Mouse (Mus musculus) forebrain, embryonic 16.5 days (tissue): ENCODE results near the gene Zfp57. TPM values are rescaled to one million over a fixed set of nuclear protein-coding genes. Genes with fewer than 3 reads are reported as not detected.

ENCODE experiments used
- ATAC-seq: fragments of 200-750 bp; cut with Nextera tagmentation; 2 replicates; pipeline ENCODE4 v1.8.0; 2017; ENCODE audit warnings: mild to moderate bottlenecking, moderate library complexity
- H3K27ac ChIP-seq: fragments of 300-500 bp; sonication (generic); 2 replicates; pipeline ENCODE4 v1.5.1; 2014; ENCODE audit warnings: low read length, control low read depth
- H3K27me3 ChIP-seq: fragments of 300-500 bp; sonication (generic); replicated peaks from 2 replicates; pipeline ENCODE4 v1.6.1; 2014; ENCODE audit warnings: low read length; ENCODE audit not compliant: control insufficient read depth, insufficient read depth
- H3K36me3 ChIP-seq: fragments of 300-500 bp; sonication (generic); 2 replicates; pipeline ENCODE4 v1.6.1; 2014; ENCODE audit not compliant: control insufficient read depth, insufficient read depth
- H3K4me1 ChIP-seq: fragments of 300-500 bp; sonication (generic); replicated peaks from 2 replicates; pipeline ENCODE4 v1.6.1; 2014; ENCODE audit warnings: low read length; ENCODE audit not compliant: control insufficient read depth, insufficient read depth
- H3K4me2 ChIP-seq: fragments of 300-500 bp; sonication (generic); 2 replicates; pipeline ENCODE4 v1.6.1; 2014; ENCODE audit warnings: mild to moderate bottlenecking, low read length, control low read depth
- H3K4me3 ChIP-seq: fragments of 300-500 bp; sonication (generic); replicated peaks from 2 replicates; pipeline ENCODE4 v1.5.1; 2014; ENCODE audit warnings: mild to moderate bottlenecking, low read length, control low read depth
- H3K9ac ChIP-seq: fragments of 300-500 bp; sonication (generic); replicated peaks from 2 replicates; pipeline ENCODE4 v1.6.1; 2014; ENCODE audit warnings: low read depth, low read length, control low read depth
- H3K9me3 ChIP-seq: fragments of 300-500 bp; sonication (generic); 2 replicates; pipeline ENCODE4 v1.6.1; 2016; ENCODE audit warnings: low read length; ENCODE audit not compliant: control insufficient read depth
- WGBS: fragments of 180-500 bp; shearing (Covaris S2); extraction: QIAGEN DNeasy Blood & Tissue Kit; methylation state at CpG from one replicate; pipeline ENCODE4 v1.1.7; 2014; 5-methylcytosine and 5-hydroxymethylcytosine counted together
- polyA plus RNA-seq: library from polyadenylated mRNA; unstranded; fragments of >200 nt; fragmentation: Nextera tagmentation; extraction: Ambion mirVana; gene quantifications from 2 replicates; pipeline ENCODE4 v1.2.1, GENCODE M21; 2015

Gene Zfp57
- polyA plus RNA-seq, 1 experiment from 2014 or later: 383 TPM

DNA sequence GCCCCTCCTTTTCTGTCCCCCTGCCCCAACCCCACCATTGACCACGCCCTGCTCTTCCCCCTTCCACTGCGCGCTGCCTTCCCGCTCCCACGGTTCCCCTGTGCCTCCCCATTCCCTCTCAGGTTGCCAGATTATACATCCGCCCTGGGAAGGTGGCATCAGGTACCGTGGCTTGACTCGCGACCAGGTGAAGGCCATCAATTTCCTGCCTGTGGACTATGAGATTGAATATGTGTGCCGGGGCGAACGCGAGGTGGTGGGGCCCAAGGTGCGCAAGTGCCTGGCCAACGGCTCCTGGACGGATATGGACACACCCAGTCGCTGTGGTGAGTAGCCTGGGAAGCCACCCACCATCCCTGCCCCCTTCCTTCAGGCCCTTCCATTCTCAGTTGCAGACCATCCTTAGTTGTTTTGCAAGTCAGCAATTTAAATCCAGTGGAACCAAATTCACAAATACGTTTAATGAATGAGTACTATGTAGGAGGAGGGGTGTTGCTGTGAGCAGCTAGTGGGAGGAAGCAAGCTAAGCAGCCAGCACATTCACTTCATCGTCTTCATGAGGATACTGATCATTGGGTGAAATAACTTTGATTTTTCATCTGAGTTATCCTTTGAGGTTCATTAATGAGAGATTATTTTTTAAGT, 46.5 kb downstream of the Zfp57 start:
- Histone ChIP-seq H3K4me2 (peak overlapping the region; percentile 81), H3K4me3 (peak overlapping the region; percentile 89), H3K4me1 (peaks cover 47% of the 10 kb centered on the region), H3K9me3 (no peaks in the 10 kb centered on the region), H3K36me3 (no peaks in the 10 kb centered on the region), H3K9ac (peak overlapping the region; percentile 98), H3K27me3 (no peaks in the 10 kb centered on the region), H3K27ac (peak overlapping the region; percentile 94)
- no peak for ATAC-seq
- WGBS: 17% methylated on average over 19 of the region's 19 CpGs

- H3K27ac ChIP-seq: no peak overlapping the region
- no peaks in the 10 kb centered on the region for H3K36me3 ChIP-seq
- H3K4me1 ChIP-seq: peaks cover 52% of the 10 kb centered on the region
- 28% methylated on average over 2 of the region's 3 CpGs for WGBS
- no peak overlapping the region for H3K9ac ChIP-seq
- H3K4me2 ChIP-seq: peak overlapping the region; percentile 81
- peak overlapping the region; percentile 4 for H3K4me3 ChIP-seq
- H3K9me3 ChIP-seq: no peaks in the 10 kb centered on the region
- ATAC-seq: no peak
- no peaks in the 10 kb centered on the region for H3K27me3 ChIP-seq
These were observed 47.0 kb downstream of the Zfp57 start for GRCm38 (mm10) chr17:37047981-37048380.

DNA sequence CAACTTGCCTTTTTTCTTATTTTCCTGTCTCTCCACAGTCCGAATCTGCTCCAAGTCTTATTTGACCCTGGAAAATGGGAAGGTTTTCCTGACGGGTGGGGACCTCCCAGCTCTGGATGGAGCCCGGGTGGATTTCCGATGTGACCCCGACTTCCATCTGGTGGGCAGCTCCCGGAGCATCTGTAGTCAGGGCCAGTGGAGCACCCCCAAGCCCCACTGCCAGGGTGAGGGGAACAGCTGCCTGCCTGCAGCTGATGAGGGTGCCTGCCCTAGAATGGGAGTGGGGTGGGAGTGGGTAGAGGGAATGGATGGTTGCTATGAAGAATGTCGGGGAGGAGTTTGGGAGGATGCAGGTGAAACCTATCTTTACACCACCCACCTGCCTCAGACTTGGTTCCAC, 47.4 kb downstream of the Zfp57 start:
- no peak overlapping the region for H3K27ac ChIP-seq
- no peaks in the 10 kb centered on the region for H3K36me3 ChIP-seq
- no peaks in the 10 kb centered on the region for H3K9me3 ChIP-seq
- 50% methylated on average over 7 of the region's 7 CpGs for WGBS
- H3K4me3 ChIP-seq: peak overlapping the region; percentile 4; the same call in 1 of the 2 replicates
- ATAC-seq: no peak
- peaks cover 56% of the 10 kb centered on the region for H3K4me1 ChIP-seq
- H3K4me2 ChIP-seq: peak overlapping the region; percentile 81
- H3K9ac ChIP-seq: no peak overlapping the region
- no peaks in the 10 kb centered on the region for H3K27me3 ChIP-seq

- H3K4me1 ChIP-seq: peaks cover 57% of the 10 kb centered on the region
- peak; percentile 13 for ATAC-seq
These were observed 48.8 kb downstream of the Zfp57 start for GRCm38 (mm10) chr17:37049570-37050310.

DNA sequence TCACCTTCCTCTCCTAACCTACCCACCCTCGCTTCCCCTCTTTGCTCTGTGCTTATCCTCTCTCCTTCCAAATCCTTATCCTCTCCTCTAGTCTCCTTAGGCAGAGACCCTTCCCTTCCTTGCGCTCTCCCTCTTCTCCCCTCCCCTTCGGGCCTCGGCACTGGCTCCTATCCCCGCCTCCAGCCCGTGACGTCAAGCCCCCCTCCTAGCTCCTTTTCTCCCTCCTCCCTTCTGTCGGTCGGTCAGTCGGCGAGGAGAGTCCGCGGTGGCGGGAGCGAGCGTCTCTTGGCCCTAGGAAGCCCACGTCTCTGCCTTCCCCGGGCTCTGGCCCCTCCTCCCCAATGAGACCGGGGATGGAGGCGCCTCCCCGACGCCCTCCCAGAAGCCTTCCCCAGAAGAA, 49.4 kb downstream of the Zfp57 start:
- 2% methylated on average over 22 of the region's 22 CpGs for WGBS
- Histone ChIP-seq H3K36me3 (peaks cover 5% of the 10 kb centered on the region; the same call in 1 of the 2 replicates), H3K4me2 (peak overlapping the region; percentile 71), H3K27me3 (no peaks in the 10 kb centered on the region), H3K4me3 (peak overlapping the region; percentile 80), H3K27ac (peak overlapping the region; percentile 51), H3K9me3 (no peaks in the 10 kb centered on the region), H3K4me1 (peaks cover 53% of the 10 kb centered on the region), H3K9ac (peak overlapping the region; percentile 91)
- ATAC-seq: peak; percentile 63

More at GRCm38 (mm10) chr17:37049570-37050310, 48.8 kb downstream of the Zfp57 start:
- H3K9me3 ChIP-seq: no peaks in the 10 kb centered on the region
- H3K9ac ChIP-seq: peak overlapping the region; percentile 91
- H3K4me3 ChIP-seq: peak overlapping the region; percentile 80
- peaks cover 2% of the 10 kb centered on the region; the same call in 1 of the 2 replicates for H3K36me3 ChIP-seq
- WGBS: 3% methylated on average over 39 of the region's 39 CpGs
- H3K27ac ChIP-seq: peak overlapping the region; percentile 51
- no peaks in the 10 kb centered on the region for H3K27me3 ChIP-seq
- peak overlapping the region; percentile 71 for H3K4me2 ChIP-seq

GRCm38 (mm10) chr17:37050876-37051275, 49.9 kb downstream of the Zfp57 start:
- H3K27me3 ChIP-seq: no peaks in the 10 kb centered on the region
- H3K9ac ChIP-seq: peak overlapping the region; percentile 91
- ATAC-seq: peak; percentile 36
- H3K36me3 ChIP-seq: peaks cover 5% of the 10 kb centered on the region; the same call in 1 of the 2 replicates
- H3K4me2 ChIP-seq: peak overlapping the region; percentile 71
- 1% methylated on average over 24 of the region's 27 CpGs for WGBS
- peak overlapping the region; percentile 80 for H3K4me3 ChIP-seq
- peak overlapping the region; percentile 51 for H3K27ac ChIP-seq
- H3K4me1 ChIP-seq: peaks cover 53% of the 10 kb centered on the region
- no peaks in the 10 kb centered on the region for H3K9me3 ChIP-seq

DNA sequence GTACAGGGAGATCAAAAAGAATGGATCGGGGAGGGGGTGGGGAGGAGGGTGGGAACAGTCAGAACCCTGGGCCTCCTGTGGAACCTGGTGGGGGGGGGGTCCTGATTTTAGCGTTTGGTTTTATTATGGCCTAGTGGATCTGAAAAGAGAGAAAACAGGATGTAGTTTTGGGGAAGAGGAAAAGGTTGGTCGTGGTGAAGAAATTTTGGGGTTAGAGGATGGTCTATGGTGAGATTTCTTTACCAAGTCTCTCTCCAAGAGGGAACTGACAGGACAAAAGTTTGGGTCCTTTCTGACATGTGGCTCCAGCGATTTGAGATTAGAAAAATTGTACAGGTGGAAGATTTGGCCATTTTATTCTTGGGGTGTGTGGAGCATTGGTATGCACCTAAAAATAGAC, 50.8 kb downstream of the Zfp57 start:
- no peaks in the 10 kb centered on the region for H3K9me3 ChIP-seq
- peak overlapping the region; percentile 80 for H3K4me3 ChIP-seq
- peak overlapping the region; percentile 71 for H3K4me2 ChIP-seq
- H3K27ac ChIP-seq: no peak overlapping the region
- 48% methylated on average over 4 of the region's 4 CpGs for WGBS
- ATAC-seq: no peak
- peaks cover 13% of the 10 kb centered on the region; the same call in 1 of the 2 replicates for H3K36me3 ChIP-seq
- peak overlapping the region; percentile 91 for H3K9ac ChIP-seq
- H3K27me3 ChIP-seq: no peaks in the 10 kb centered on the region
- peaks cover 54% of the 10 kb centered on the region for H3K4me1 ChIP-seq

- H3K4me1 ChIP-seq: peaks cover 27% of the 10 kb centered on the region
- 70% methylated on average over 6 of the region's 6 CpGs for WGBS
- H3K27ac ChIP-seq: no peak overlapping the region
- peak; percentile 51 for ATAC-seq
- no peak overlapping the region for H3K4me2 ChIP-seq
- H3K36me3 ChIP-seq: peaks cover 28% of the 10 kb centered on the region
- H3K27me3 ChIP-seq: no peaks in the 10 kb centered on the region
- H3K4me3 ChIP-seq: no peak overlapping the region
- no peak overlapping the region for H3K9ac ChIP-seq
- no peaks in the 10 kb centered on the region for H3K9me3 ChIP-seq
These were observed 56.0 kb downstream of the Zfp57 start for GRCm38 (mm10) chr17:37056957-37057356.
